Mouse (Mus musculus) adrenal gland, adult 8-10 months (tissue): ENCODE measurements around the gene Stxbp4. TPM values are rescaled to one million over a fixed set of nuclear protein-coding genes. Genes with fewer than 3 reads are reported as not detected.

Source experiments
- DNase-seq: peaks from one replicate; pipeline ENCODE4 v3.0.0; 2022
- total RNA-seq, 4 experiments: library from RNA; stranded (reverse); gene quantifications; 2 replicates each; pipeline ENCODE4 v1.2.4; 2022

Gene Stxbp4
- total RNA-seq, 4 experiments from 2014 or later: 12.1 to 20.6 (median 16.2) TPM

DNA sequence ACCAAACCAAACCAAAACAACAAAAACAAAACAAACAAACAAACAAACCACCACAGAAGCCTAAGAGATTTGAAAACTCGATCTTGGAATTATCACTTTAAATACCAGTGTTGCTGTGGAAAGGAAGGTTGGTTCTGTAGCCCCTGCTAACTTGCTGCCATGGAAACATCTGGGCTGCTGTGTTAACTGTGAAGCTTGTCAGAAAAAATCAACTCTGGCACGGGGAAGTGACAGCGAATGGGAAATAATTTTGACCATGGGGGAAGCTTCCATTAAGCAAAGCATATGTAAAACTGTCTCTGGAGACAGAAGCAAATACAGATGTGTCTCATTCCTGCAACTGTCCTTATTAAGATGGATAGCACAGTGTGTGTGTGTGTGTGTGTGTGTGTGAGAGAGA lies 185.8 kb downstream of the Stxbp4 start:
- no peak for DNase-seq

DNA sequence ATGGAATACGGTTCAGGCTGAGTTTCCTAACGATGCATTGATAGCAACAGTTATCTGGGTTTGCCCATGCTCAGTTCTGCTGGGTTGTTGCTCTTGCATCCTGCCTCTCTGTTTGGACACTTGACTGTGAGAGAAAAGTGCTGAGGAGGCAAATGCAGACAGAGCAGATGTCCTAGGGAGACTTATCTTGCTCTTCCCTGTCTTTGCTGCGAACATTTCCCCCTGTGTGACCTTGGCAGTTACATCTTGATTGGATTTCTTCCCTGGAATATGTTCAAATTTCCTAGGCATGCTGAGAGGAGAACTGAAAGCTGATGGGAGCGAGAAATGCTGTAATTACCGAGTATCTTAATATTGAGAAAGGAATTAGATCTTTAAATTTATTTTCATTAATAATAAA lies 186.4 kb downstream of the Stxbp4 start:
- no peak for DNase-seq

DNA sequence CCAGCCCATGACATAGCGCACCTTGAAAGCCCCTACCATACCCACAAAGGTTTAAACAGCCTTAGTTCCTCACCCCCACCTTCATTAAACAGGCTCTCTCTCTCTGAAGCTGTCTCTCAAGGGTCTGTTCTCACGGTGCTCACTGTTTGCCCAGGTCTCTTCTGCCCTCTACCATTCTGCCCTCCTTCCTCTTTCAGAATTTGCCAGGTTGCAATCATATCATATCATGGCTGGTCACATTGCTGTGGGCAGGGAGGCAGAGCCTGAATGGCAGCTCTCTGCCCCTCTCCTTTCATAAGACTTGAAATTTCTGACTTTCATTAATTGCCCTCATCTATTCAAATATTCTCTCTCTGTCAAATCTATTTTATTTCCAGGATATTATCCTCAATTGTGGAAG lies 195.4 kb downstream of the Stxbp4 start:
- no peak for DNase-seq

DNA sequence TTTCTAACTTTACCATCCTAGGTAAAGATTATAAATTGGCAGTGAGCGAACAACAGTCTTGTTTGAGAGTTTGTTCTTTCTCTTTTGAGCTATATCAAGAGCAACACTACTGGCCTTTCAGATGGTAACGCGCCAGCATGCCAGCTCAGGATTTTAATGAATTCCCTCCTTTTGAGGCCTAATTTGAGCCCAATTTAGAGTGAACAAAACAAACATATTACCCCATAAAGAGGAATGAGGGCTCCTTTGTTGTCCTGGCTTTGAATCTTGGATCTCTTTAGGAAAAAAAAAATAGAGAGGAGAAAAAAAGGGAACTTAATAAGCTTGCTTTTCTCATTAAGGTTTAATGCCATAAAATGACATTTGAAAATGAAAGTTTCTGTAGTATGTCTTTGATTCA lies 197.0 kb downstream of the Stxbp4 start:
- no peak for DNase-seq

DNA sequence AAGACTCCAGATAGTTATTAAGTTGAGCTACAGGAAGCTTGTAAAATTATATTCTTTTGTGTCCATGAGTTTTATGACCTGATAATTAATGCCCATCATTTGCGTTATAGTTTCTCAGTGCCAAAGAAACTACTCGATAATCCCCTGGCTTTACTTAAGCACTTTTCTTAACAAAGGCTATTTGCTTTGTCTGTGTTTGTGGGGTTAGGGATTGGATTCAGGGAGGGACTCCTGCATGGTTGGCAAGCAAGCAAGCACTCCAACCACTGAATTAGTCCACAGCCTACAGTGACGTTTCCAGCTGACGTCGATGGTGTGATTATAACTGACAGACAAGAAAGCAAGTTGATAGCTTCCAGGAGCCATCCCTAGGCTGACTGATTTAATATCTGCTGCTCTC lies 199.1 kb downstream of the Stxbp4 start:
- DNase-seq: no peak

Other genes with a start within 250 kb of the Stxbp4 start
- 10 to 100 TPM; 15.5 to 22.7 (median 18.1) TPM for gene Hlf, start 247.2 kb downstream of the Stxbp4 start, total RNA-seq
- gene Cox11, start 89 bp upstream of the Stxbp4 start, total RNA-seq: 10 to 100 TPM; 15.9 to 22.4 (median 17.8) TPM
- gene Tom1l1, start 50.3 kb upstream of the Stxbp4 start, total RNA-seq: 10 to 100 TPM; 27.6 to 62.7 (median 44.1) TPM